Mouse (Mus musculus) brain, embryonic 14.5 days (tissue): ENCODE results near the gene Bcorl1.

Experiments
- CTCF ChIP-seq: fragments of 200-500 bp; IDR thresholded peaks from 2 replicates; pipeline ENCODE4 v1.5.1; 2012; ENCODE audit warnings: inconsistent platforms, mild to moderate bottlenecking, moderate library complexity, borderline replicate concordance; ENCODE audit not compliant: insufficient read depth, insufficient read length; ENCODE audit errors: extremely low read depth
- POLR2A ChIP-seq: fragments of 200-500 bp; IDR thresholded peaks from 2 replicates; pipeline ENCODE4 v1.6.1; 2012; ENCODE audit warnings: mild to moderate bottlenecking, inconsistent platforms, borderline replicate concordance; ENCODE audit not compliant: poor library complexity, insufficient read depth, insufficient read length, severe bottlenecking; ENCODE audit errors: extremely low read depth

- TF ChIP-seq CTCF: no peak
- no peak for TF ChIP-seq POLR2A
These were observed 92.4 kb downstream of the Bcorl1 start for GRCm38 (mm10) chrX:48433527-48433899.
